Mouse (Mus musculus): ENCODE results near the gene Llgl1.

Llgl1 gene

GRCm38 (mm10) chr11:60726601-60727391 is 27.3 kb downstream of the Llgl1 start, which contains the start of gene Flii:
Gene Flii (minus strand): TSS chr11:60727263.
- peak; percentile 41 to 49 for DNase-seq (ENCODE audit: low spot score in 2 of 2)

GRCm38 (mm10) chr11:60727392-60728140 is 28.0 kb downstream of the Llgl1 start:
- no peak for DNase-seq (ENCODE audit: low spot score in 2 of 2)

- DNase-seq (ENCODE audit: low spot score in 2 of 2), result peak; percentile 94 to 95
Measured at GRCm38 (mm10) chr11:60728260-60728761, 28.8 kb downstream of the Llgl1 start, which contains the start of gene Mief2. Gene Mief2 (plus strand): TSS chr11:60728398.

- no peak for DNase-seq (ENCODE audit: low spot score in 2 of 2)
Measured at GRCm38 (mm10) chr11:60729217-60729641, 29.7 kb downstream of the Llgl1 start.

- no peak for DNase-seq (ENCODE audit: low spot score in 2 of 2)
Measured at GRCm38 (mm10) chr11:60730169-60730568, 30.6 kb downstream of the Llgl1 start.

- DNase-seq (ENCODE audit: low spot score in 2 of 2), result no peak
Measured at GRCm38 (mm10) chr11:60731251-60731650, 31.7 kb downstream of the Llgl1 start.

GRCm38 (mm10) chr11:60734206-60734605 is 34.7 kb downstream of the Llgl1 start:
- no peak for DNase-seq (ENCODE audit: low spot score in 2 of 2)

GRCm38 (mm10) chr11:60735191-60735590 is 35.7 kb downstream of the Llgl1 start:
- no peak for DNase-seq (ENCODE audit: low spot score in 2 of 2)

- DNase-seq (ENCODE audit: low spot score in 2 of 2), result no peak
Measured at GRCm38 (mm10) chr11:60736491-60736890, 37.0 kb downstream of the Llgl1 start.

- no peak for DNase-seq (ENCODE audit: low spot score in 2 of 2)
Measured at GRCm38 (mm10) chr11:60737450-60737849, 37.9 kb downstream of the Llgl1 start.

GRCm38 (mm10) chr11:60740321-60740720 is 40.8 kb downstream of the Llgl1 start:
- no peak for DNase-seq (ENCODE audit: low spot score in 2 of 2)

GRCm38 (mm10) chr11:60755570-60755969 is 56.0 kb downstream of the Llgl1 start:
- DNase-seq (ENCODE audit: low spot score in 2 of 2), result no peak

- no peak for DNase-seq (ENCODE audit: low spot score in 2 of 2)
Measured at GRCm38 (mm10) chr11:60761681-60762080, 62.2 kb downstream of the Llgl1 start.
